Mouse (Mus musculus): ENCODE results near the gene Pnmal2.

The Pnmal2 gene

DNA sequence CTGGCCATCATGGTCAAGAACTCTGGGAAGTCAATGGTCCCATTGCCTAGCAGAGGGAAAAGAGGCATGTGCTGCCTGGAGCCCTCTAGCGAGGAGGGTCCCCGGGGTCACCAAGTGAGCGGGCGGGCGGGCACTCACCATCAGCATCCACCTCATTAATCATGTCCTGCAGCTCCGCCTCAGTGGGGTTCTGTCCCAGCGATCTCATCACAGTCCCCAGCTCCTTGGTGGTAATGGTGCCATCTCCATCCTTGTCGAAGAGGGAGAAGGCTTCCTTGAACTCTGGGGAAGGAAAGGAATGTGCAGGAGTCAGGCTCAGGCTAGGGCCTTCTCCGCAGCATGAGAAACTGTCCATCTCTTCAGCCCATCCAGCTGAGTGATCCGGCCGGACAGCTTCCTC, 27.0 kb upstream of the Pnmal2 start:
- DNase-seq (ENCODE audit: low read depth) = no peak

DNA sequence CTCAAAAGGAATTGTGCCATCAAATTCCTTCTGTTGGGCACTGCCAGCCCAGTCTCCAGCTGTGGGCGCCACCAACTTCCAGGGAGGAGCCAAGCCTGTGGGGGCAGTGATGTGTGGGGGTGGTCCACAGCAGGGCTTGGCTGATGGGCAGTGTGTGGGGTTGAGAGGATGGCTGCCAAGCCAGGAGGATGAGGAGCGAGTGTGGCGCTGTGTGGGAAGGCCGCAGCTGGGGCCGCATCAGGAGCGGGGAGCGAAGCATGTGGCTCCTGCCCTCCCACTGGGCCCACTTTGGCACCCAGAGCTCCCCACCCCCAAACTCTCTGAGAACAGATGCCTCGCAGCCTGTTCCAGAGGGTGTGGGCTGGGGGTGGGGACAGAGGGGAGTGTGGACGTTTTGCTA, 26.5 kb upstream of the Pnmal2 start:
- DNase-seq (ENCODE audit: low read depth) = no peak

DNA sequence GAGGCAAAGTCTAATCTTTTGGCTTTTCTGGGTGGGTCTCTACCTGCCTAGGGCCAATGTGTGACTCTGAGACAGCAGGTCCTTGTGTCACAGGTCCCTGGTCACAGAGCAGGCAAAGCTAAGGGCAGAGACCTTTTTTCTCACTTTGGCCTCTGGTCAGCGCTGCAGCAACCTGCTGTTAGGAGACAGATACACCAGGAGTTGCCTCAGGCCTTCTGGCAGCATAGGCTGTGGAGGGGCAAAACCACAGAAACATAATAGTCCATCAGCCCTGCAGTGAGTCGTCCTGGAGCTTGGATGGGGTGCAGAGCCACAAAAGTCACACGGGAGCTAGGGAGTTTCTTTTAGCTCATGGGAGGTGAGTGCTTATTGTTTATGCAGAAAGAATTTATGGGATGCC, 25.8 kb upstream of the Pnmal2 start:
- no peak for DNase-seq (ENCODE audit: low read depth)

- no peak for DNase-seq (ENCODE audit: low read depth)
Observed at GRCm38 (mm10) chr7:16919395-16920149, 24.9 kb upstream of the Pnmal2 start.

DNA sequence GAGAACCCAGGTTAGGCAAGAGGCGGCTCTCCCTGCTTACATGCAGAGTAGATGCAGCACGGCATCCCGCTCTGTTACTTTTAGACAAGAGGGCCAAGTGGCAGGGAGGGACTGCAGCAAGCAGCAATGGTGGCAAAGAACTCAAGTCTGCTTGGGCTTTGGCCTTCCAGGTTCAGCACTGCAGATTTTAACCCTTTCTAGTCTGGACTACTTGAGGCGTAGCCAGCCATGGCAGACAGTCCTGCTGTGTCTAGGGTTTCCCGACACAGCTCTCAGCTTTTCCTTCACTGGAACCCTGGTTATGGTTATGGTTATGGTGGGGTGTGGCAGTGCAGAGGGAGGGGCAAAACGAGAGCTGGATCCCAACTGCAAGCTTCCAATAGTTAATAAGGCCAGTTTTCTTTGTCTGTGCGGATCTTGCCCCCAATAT, 24.3 kb upstream of the Pnmal2 start:
- DNase-seq (ENCODE audit: low read depth) = no peak

- no peak for DNase-seq (ENCODE audit: low read depth)
Observed at GRCm38 (mm10) chr7:16920818-16921791, 23.4 kb upstream of the Pnmal2 start.

GRCm38 (mm10) chr7:16921881-16922335, 22.6 kb upstream of the Pnmal2 start:
- DNase-seq (ENCODE audit: low read depth) = no peak

GRCm38 (mm10) chr7:16922360-16922973, 22.0 kb upstream of the Pnmal2 start:
- DNase-seq (ENCODE audit: low read depth) = no peak

DNA sequence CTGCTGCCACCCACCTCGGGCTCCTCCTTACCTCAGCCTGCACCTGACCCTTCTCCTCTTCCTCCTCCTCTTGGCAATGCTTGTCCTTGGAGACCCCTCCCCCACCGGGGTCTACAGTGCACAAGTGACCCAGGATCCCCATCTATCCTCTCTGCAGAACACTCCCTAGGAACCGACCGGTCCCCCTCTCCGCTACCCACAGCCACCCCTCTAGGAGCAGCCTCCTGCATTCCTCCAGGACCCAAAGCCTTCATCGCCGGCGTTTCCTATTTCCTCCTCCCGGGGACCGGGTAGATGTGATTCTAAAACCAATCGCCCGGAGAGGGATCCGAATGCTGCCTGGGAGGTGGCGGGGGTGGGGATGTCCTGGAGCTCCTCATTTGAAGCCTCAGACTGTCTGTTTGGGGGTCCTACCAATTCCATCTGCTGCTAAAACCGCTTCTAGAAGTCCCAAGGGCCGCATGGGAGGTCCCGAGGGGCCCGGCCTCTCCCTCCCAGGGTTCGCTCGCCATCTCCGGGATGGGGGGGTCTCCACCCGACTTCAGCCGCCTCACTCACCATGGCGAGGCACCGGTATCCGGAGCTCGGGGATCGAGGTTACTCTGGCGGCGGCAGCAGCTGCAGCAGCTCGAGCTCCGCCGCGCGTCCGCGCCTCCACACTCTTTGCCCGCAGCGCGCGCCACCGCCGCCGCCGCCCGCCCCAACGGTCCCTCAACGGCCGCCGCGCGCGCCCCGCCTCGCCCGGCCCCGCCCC, 21.0 kb upstream of the Pnmal2 start:
- DNase-seq (ENCODE audit: low read depth) = no peak

DNA sequence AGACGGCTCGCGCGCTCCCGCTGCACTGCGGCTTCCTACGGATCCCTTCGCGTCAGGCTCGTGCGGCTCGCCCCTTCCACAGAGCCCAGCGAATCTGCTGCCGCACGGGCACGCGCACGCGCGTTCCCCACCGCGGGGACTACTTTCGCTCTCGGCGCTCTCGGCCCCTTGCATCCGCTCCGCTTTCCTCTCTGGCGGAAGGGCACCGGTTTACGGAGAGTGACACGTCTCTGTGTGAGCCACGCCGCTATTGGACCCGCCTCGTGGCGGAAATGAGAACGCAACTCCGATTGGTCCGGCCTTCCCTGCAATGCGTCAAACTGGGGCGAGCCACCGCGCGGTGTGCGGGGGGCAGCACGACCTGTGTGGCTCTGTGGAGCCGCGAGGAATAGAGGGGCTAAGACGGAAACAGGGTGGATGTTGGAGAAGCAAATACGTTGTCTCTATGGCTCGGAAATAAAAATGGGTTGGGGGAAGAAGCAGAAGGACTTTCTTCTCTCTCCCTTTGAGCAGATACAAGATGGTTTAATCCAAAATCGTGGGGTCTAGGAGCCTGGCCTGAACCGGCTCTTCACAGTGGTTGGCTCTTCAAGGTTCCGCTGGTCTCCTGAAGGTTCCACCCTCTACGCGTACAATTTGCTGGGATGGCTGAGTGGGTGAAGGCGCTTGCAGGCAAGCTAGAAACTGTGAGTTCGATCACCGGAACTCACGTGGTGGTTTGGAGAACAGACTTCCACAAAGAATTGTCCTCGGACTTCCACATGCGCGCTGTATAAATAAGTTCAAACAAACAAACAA, 20.2 kb upstream of the Pnmal2 start, which contains the start of gene Calm3:
Calm3 (minus strand) TSS at position 78 of the 798 bp plus-strand sequence.
- peak; percentile 100 for DNase-seq (ENCODE audit: low read depth)

- no peak for DNase-seq (ENCODE audit: low read depth)
Observed at GRCm38 (mm10) chr7:16928341-16928740, 16.1 kb upstream of the Pnmal2 start.

- peak; percentile 68 for DNase-seq (ENCODE audit: low read depth)
Observed at GRCm38 (mm10) chr7:16930850-16931249, 13.6 kb upstream of the Pnmal2 start.

DNA sequence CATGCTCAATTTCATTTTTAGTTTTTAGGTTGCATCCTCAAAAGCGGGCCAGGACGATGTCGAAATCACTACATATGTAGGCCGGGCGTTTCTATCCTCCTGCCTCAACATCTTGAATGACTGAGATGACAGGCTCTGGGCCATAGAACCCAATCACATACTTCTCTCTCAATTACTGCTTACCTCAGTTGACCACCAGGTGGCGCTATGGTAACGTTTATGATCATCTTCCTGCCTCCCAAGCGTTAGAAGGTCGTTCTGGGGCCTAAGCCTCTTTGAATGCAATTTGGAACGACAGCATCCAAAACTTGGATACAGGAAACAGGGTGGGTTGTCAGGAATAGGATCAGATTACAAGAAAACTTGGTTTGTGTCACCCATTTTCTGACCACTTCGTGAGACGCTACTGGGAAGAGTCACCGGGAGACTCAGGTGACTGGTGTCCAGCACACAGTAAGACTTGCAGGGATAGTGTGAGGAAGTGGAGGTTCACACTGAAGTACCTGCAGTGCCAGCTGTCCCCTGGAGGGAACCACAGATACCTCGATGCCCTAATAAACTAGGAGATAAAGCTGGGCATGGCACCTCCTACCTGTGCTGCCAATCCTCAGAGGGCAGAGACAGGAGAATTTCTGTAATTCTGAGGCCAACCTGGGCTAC, 12.4 kb upstream of the Pnmal2 start:
- peak; percentile 92 for DNase-seq (ENCODE audit: low read depth)

GRCm38 (mm10) chr7:16932704-16933577, 11.5 kb upstream of the Pnmal2 start:
- DNase-seq (ENCODE audit: low read depth) = no peak

GRCm38 (mm10) chr7:16937312-16937711, 7.2 kb upstream of the Pnmal2 start:
- DNase-seq (ENCODE audit: low read depth) = no peak

DNA sequence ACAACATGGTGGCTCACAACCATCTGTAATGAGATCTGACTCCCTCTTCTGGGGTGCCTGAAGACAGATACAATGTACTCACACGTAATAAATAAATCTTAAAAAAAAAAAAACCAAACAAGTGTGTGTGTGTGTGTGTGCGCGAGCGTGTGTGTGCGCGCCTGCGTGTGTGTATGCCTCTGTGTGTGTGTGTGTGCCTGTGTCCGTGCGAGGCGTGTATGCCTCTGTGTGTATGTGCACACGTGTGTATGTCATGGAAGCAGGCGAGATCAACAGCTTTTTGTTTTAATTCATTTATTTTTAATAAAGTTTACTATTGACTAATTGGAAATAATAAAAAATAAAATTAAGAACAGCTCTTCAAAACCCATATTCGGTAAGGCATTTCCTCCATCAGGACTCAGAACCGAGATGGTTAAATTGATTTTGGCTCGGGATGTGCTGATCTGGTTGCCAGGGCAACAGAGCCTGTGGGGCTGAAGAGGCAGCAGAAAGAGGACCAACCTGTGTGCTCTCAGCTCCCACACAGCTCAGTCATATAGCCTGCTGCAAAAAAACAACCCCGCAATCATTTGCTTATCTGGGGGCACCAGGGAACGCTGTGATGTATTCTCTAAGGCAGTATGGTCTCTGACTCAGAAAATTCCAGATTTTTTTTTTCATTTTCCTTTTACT, 6.2 kb upstream of the Pnmal2 start:
- DNase-seq (ENCODE audit: low read depth) = no peak

- no peak for DNase-seq (ENCODE audit: low read depth)
Observed at GRCm38 (mm10) chr7:16940292-16940691, 4.2 kb upstream of the Pnmal2 start.

DNA sequence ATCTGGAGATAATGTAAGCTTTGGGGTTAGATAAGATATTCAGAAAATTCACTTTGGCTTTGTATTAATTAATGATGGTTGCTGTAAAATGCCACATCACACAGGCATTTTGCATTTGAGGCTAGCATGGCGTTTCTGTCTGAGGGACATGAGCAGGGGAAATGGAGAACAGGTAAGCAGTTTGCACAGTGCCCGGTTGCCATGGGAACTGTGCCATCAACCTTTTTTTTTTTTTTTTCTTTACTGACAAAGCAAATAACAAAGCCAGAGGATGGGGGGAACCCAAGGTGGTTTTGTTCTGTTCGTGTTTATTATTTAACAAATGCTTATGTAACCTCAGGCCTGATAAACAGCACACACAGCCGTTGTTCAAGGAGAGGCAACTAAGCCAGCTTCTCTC, 1.6 kb upstream of the Pnmal2 start:
- no peak for DNase-seq (ENCODE audit: low read depth)
